Mouse (Mus musculus) hindbrain, embryonic 14.5 days (tissue): ENCODE results near the gene Hdgfl2. TPM values are rescaled to one million over a fixed set of nuclear protein-coding genes. Genes with fewer than 3 reads are reported as not detected.
A peak's percentile ranks its signal among the peaks of the same experiment; 100 is the strongest.

Source experiments
- ATAC-seq: fragments of 200-750 bp; cut with Nextera tagmentation; 2 replicates; pipeline ENCODE4 v1.8.0; 2017; ENCODE audit warnings: moderate number of reproducible peaks, mild to moderate bottlenecking, moderate TSS enrichment, moderate library complexity; ENCODE audit not compliant: low FRiP score
- DNase-seq: peaks from one replicate; pipeline ENCODE4 v3.0.0-alpha.2; 2015; ENCODE audit warnings: low spot score
- H3K27ac ChIP-seq: fragments of 300-500 bp; sonication (generic); 2 replicates; pipeline ENCODE4 v1.5.1; 2014; ENCODE audit warnings: mild to moderate bottlenecking, moderate library complexity
- H3K27me3 ChIP-seq: fragments of 300-500 bp; sonication (generic); 2 replicates; pipeline ENCODE4 v1.6.1; 2014; ENCODE audit warnings: mild to moderate bottlenecking, low read length, mixed read lengths; ENCODE audit not compliant: control insufficient read depth, insufficient read depth
- H3K36me3 ChIP-seq: fragments of 300-500 bp; sonication (generic); replicated peaks from 2 replicates; pipeline ENCODE4 v1.6.1; 2014; ENCODE audit not compliant: control insufficient read depth, insufficient read depth
- H3K4me1 ChIP-seq: fragments of 300-500 bp; sonication (generic); replicated peaks from 2 replicates; pipeline ENCODE4 v1.6.1; 2014; ENCODE audit warnings: antibody characterized with exemption, low read length, mixed read lengths; ENCODE audit not compliant: control insufficient read depth, insufficient read depth
- H3K4me2 ChIP-seq: fragments of 300-500 bp; sonication (generic); replicated peaks from 2 replicates; pipeline ENCODE4 v1.6.1; 2014; ENCODE audit warnings: mild to moderate bottlenecking, moderate library complexity
- H3K4me3 ChIP-seq: fragments of 300-500 bp; sonication (generic); replicated peaks from 2 replicates; pipeline ENCODE4 v1.5.1; 2014; ENCODE audit warnings: mild to moderate bottlenecking, low read length
- H3K9ac ChIP-seq: fragments of 300-500 bp; sonication (generic); 2 replicates; pipeline ENCODE4 v1.6.1; 2014
- H3K9me3 ChIP-seq: fragments of 300-500 bp; sonication (generic); 2 replicates; pipeline ENCODE4 v1.6.1; 2016; ENCODE audit warnings: low read length; ENCODE audit not compliant: control insufficient read depth
- WGBS: fragments of 180-500 bp; shearing (Covaris S2); extraction: QIAGEN DNeasy Blood & Tissue Kit; methylation state at CpG from one replicate; pipeline ENCODE4 v1.1.7; 2014; 5-methylcytosine and 5-hydroxymethylcytosine counted together
- polyA plus RNA-seq: library from polyadenylated mRNA; unstranded; fragments of >200 nt; fragmentation: Nextera tagmentation; extraction: Ambion mirVana; gene quantifications from 2 replicates; pipeline ENCODE4 v1.2.1, GENCODE M21; 2014

Gene Hdgfl2
- polyA plus RNA-seq, 1 experiment from 2014 or later, result 98.1 TPM

GRCm38 (mm10) chr17:56035216-56035615 is 44.2 kb upstream of the Hdgfl2 start:
- ATAC-seq (no peak), DNase-seq (no peak)
- Histone ChIP-seq H3K9ac (peak overlapping the region; percentile 94), H3K4me1 (peaks cover 12% of the 10 kb centered on the region; the same call in 1 of the 2 replicates), H3K27ac (no peak overlapping the region), H3K27me3 (no peaks in the 10 kb centered on the region), H3K9me3 (no peaks in the 10 kb centered on the region), H3K36me3 (peaks cover 28% of the 10 kb centered on the region), H3K4me3 (peak overlapping the region; percentile 94), H3K4me2 (peak overlapping the region; percentile 61)
- 83% methylated on average over 4 of the region's 4 CpGs for WGBS

- H3K9me3 ChIP-seq, result no peaks in the 10 kb centered on the region
- peak within 1 kb of the TSS; percentile 61 for H3K4me2 ChIP-seq
- H3K4me3 ChIP-seq, result peak within 1 kb of the TSS; percentile 94
- peak; percentile 91 for ATAC-seq
- no peaks in the 10 kb centered on the region for H3K27me3 ChIP-seq
- H3K27ac ChIP-seq, result peak within 1 kb of the TSS; percentile 91
- under 1% methylated on average over 73 of the region's 74 CpGs for WGBS
- H3K36me3 ChIP-seq, result peaks cover 28% of the 10 kb centered on the region
- peak within 1 kb of the TSS; percentile 94 for H3K9ac ChIP-seq
- H3K4me1 ChIP-seq, result peaks cover 19% of the 10 kb centered on the region; the same call in 1 of the 2 replicates
- DNase-seq, result peak; percentile 99
Observed at GRCm38 (mm10) chr17:56036176-56036900, 43.1 kb upstream of the Hdgfl2 start, which contains the start of gene Sh3gl1. TSS of gene Sh3gl1 (minus strand) at chr17:56036635.

GRCm38 (mm10) chr17:56036901-56037287 is 42.5 kb upstream of the Hdgfl2 start:
- peak overlapping the region; percentile 94; the same call in 1 of the 2 replicates for H3K4me3 ChIP-seq
- H3K4me1 ChIP-seq, result peaks cover 19% of the 10 kb centered on the region; the same call in 1 of the 2 replicates
- H3K9ac ChIP-seq, result peak overlapping the region; percentile 18
- H3K4me2 ChIP-seq, result peak overlapping the region; percentile 61
- H3K27me3 ChIP-seq, result no peaks in the 10 kb centered on the region
- DNase-seq, result no peak
- peaks cover 27% of the 10 kb centered on the region for H3K36me3 ChIP-seq
- 37% methylated on average over 13 of the region's 13 CpGs for WGBS
- ATAC-seq, result peak; percentile 23
- no peaks in the 10 kb centered on the region for H3K9me3 ChIP-seq
- no peak overlapping the region for H3K27ac ChIP-seq

DNA sequence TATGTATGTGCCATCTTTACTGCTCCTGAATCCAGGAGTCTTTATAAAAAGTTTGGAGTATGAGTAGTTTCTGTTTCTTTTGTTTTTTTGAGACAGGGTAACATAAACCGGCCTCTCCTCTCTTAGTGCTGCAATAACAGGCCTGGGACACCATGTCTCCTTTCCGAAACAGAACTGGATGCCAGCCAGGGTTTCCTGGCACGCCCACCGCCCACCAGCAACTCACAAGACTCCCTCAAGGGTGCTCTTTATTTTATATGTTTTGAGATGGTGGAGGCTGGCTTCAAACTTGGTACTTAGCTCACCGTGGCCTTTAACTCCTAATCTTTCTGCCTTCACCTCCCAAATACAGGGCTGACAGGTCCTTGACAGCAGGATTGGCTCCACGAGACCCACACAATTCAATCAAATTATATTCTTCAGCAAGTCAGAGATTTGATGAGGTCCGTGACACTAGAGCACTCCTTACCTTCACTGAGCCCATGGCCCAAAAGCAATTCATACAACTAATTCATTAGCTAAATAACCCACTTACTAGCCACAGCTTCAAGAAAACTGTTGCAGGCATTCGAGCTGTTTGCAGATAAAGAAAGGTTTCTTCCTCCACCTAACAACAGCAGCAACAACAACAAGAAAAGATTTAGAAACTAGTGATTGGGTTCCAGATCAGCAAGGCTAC is 40.7 kb upstream of the Hdgfl2 start:
- no peaks in the 10 kb centered on the region for H3K27me3 ChIP-seq
- ATAC-seq, result no peak
- H3K9ac ChIP-seq, result no peak overlapping the region
- no peak overlapping the region for H3K4me3 ChIP-seq
- H3K27ac ChIP-seq, result no peak overlapping the region
- H3K36me3 ChIP-seq, result peaks cover 11% of the 10 kb centered on the region
- peaks cover 19% of the 10 kb centered on the region; the same call in 1 of the 2 replicates for H3K4me1 ChIP-seq
- H3K9me3 ChIP-seq, result no peaks in the 10 kb centered on the region
- H3K4me2 ChIP-seq, result no peak overlapping the region
- no peak for DNase-seq
- 88% methylated on average over 8 of the region's 8 CpGs for WGBS

- Histone ChIP-seq H3K36me3 (peaks cover 5% of the 10 kb centered on the region), H3K4me2 (peak overlapping the region; percentile 90; the same call in 1 of the 2 replicates), H3K27ac (no peak overlapping the region), H3K4me1 (peaks cover 19% of the 10 kb centered on the region; the same call in 1 of the 2 replicates), H3K9me3 (no peaks in the 10 kb centered on the region), H3K27me3 (no peaks in the 10 kb centered on the region), H3K9ac (no peak overlapping the region), H3K4me3 (peak overlapping the region; percentile 61)
- WGBS, result 81% methylated on average over 4 of the region's 4 CpGs
- ATAC-seq, result no peak
- no peak for DNase-seq
Observed at GRCm38 (mm10) chr17:56039345-56039744, 40.1 kb upstream of the Hdgfl2 start.

- Histone ChIP-seq H3K27ac (peak within 1 kb of the TSS; percentile 59), H3K27me3 (no peaks in the 10 kb centered on the region), H3K9ac (peak within 1 kb of the TSS; percentile 59), H3K9me3 (no peaks in the 10 kb centered on the region), H3K36me3 (no peaks in the 10 kb centered on the region), H3K4me1 (peaks cover 14% of the 10 kb centered on the region; the same call in 1 of the 2 replicates), H3K4me2 (peak within 1 kb of the TSS; percentile 90), H3K4me3 (peak within 1 kb of the TSS; percentile 61)
- DNase-seq (peak; percentile 99), ATAC-seq (peak; percentile 87)
- WGBS, result under 1% methylated on average over 68 of the region's 68 CpGs
Observed at GRCm38 (mm10) chr17:56040030-56040856, 39.2 kb upstream of the Hdgfl2 start, which contains the start of gene Chaf1a. TSS of gene Chaf1a (plus strand) at chr17:56040439.

GRCm38 (mm10) chr17:56040857-56041163 is 38.6 kb upstream of the Hdgfl2 start:
- Histone ChIP-seq H3K4me2 (peak overlapping the region; percentile 90), H3K4me3 (peak overlapping the region; percentile 61), H3K36me3 (no peaks in the 10 kb centered on the region), H3K27ac (no peak overlapping the region), H3K27me3 (no peaks in the 10 kb centered on the region), H3K4me1 (peaks cover 9% of the 10 kb centered on the region; the same call in 1 of the 2 replicates), H3K9ac (peak overlapping the region; percentile 59), H3K9me3 (no peaks in the 10 kb centered on the region)
- WGBS, result 3% methylated on average over 12 of the region's 12 CpGs
- DNase-seq (no peak), ATAC-seq (no peak)

DNA sequence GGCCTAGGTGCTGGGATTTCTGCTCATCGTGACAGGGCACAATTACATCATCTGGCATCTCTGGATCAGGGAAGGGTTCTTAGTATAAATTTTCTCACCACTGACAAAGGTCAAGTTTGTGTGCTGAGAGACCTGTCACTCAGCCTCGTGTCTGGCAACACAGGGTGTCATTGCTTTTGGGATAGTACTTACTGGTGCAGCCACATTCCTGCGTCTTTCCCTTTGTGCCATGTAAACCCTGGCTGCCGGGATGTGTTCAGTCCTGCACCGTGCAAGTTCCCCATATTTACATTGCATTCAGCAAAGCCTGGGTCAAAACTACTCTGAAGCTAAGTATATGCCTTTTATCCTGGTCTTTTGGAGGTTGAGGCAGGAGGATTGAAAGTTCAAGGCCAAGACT is 28.1 kb upstream of the Hdgfl2 start:
- Histone ChIP-seq H3K4me2 (no peak overlapping the region), H3K4me1 (no peaks in the 10 kb centered on the region), H3K9ac (no peak overlapping the region), H3K27ac (no peak overlapping the region), H3K27me3 (no peaks in the 10 kb centered on the region), H3K36me3 (peaks cover 14% of the 10 kb centered on the region; the same call in 1 of the 2 replicates), H3K4me3 (no peak overlapping the region), H3K9me3 (no peaks in the 10 kb centered on the region)
- ATAC-seq (no peak), DNase-seq (no peak)
- WGBS, result 90% methylated on average over 5 of the region's 5 CpGs

DNA sequence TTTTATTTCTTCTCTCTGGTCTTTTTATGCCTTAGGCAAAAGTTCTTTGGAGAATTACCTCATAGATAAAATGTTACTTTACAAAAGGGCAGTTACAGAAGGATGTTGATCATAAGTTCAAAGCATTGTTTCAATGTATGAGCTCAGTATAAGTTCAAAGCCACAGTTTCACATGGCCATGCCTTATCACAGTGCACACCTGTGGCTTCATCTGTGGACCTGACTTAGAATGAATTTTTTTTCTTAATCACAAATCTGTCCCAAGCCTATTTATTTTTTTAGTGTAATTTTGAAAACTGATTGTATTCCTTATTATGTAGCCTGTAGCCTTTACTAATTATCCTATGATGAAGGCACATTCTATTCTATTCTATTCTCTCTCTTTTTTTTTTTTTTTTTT is 24.5 kb upstream of the Hdgfl2 start:
- DNase-seq, result no peak
- H3K27ac ChIP-seq, result no peak overlapping the region
- no peak overlapping the region for H3K4me2 ChIP-seq
- H3K4me3 ChIP-seq, result no peak overlapping the region
- H3K9ac ChIP-seq, result no peak overlapping the region
- ATAC-seq, result no peak
- no peaks in the 10 kb centered on the region for H3K27me3 ChIP-seq
- H3K36me3 ChIP-seq, result peaks cover 12% of the 10 kb centered on the region
- H3K9me3 ChIP-seq, result no peaks in the 10 kb centered on the region
- H3K4me1 ChIP-seq, result no peaks in the 10 kb centered on the region
